Mouse (Mus musculus): Measurements from ENCODE around the gene Stx1b.
"Not testable (repeated sequence)": the region's sequence is repeated elsewhere in the genome, so short reads cannot be mapped to it uniquely, and the experiment has no call there.

The Stx1b gene

GRCm38 (mm10) chr7:127824176-127824871 is at the start of gene Stx1b, which contains the start of gene Stx4a:
TSS of gene Stx1b (minus strand) at chr7:127824549.
TSS of gene Stx4a (plus strand) at chr7:127824294.
- DNase-seq (ENCODE audit: low read depth, low spot score): peak; percentile 60

- DNase-seq (ENCODE audit: low read depth, low spot score): no peak
These were observed 45.9 kb upstream of the Stx1b start for GRCm38 (mm10) chr7:127870136-127870821.

GRCm38 (mm10) chr7:127869149-127869810 is 44.9 kb upstream of the Stx1b start:
- DNase-seq (ENCODE audit: low read depth, low spot score): no peak

GRCm38 (mm10) chr7:127867641-127868040 is 43.3 kb upstream of the Stx1b start:
- DNase-seq (ENCODE audit: low read depth, low spot score): no peak

GRCm38 (mm10) chr7:127866434-127866833 is 42.1 kb upstream of the Stx1b start:
- DNase-seq (ENCODE audit: low read depth, low spot score): no peak

- DNase-seq (ENCODE audit: low read depth, low spot score): no peak
These were observed 33.9 kb upstream of the Stx1b start for GRCm38 (mm10) chr7:127858258-127858657.

GRCm38 (mm10) chr7:127850906-127851305 is 26.6 kb upstream of the Stx1b start:
- DNase-seq (ENCODE audit: low read depth, low spot score): no peak

- no peak for DNase-seq (ENCODE audit: low read depth, low spot score)
These were observed 25.9 kb upstream of the Stx1b start for GRCm38 (mm10) chr7:127849973-127850875.

- peak; percentile 67 for DNase-seq (ENCODE audit: low read depth, low spot score)
These were observed 17.8 kb upstream of the Stx1b start for GRCm38 (mm10) chr7:127842001-127842718.

- DNase-seq (ENCODE audit: low read depth, low spot score): peak; percentile 91
These were observed 17.1 kb upstream of the Stx1b start for GRCm38 (mm10) chr7:127841340-127842000.

GRCm38 (mm10) chr7:127840886-127841285 is 16.5 kb upstream of the Stx1b start:
- DNase-seq (ENCODE audit: low read depth, low spot score): no peak

- DNase-seq (ENCODE audit: low read depth, low spot score): not testable (repeated sequence)
These were observed 15.7 kb upstream of the Stx1b start for GRCm38 (mm10) chr7:127840031-127840430.

- DNase-seq (ENCODE audit: low read depth, low spot score): not testable (repeated sequence)
These were observed 13.5 kb upstream of the Stx1b start for GRCm38 (mm10) chr7:127837878-127838277.

- no peak for DNase-seq (ENCODE audit: low read depth, low spot score)
These were observed 13.1 kb upstream of the Stx1b start for GRCm38 (mm10) chr7:127837473-127837872.

- no peak for DNase-seq (ENCODE audit: low read depth, low spot score)
These were observed 11.2 kb upstream of the Stx1b start for GRCm38 (mm10) chr7:127835550-127835949.

GRCm38 (mm10) chr7:127823236-127824171 is 845 bp downstream of the Stx1b start:
- DNase-seq (ENCODE audit: low read depth, low spot score): no peak

GRCm38 (mm10) chr7:127822494-127822893 is 1.9 kb downstream of the Stx1b start:
- no peak for DNase-seq (ENCODE audit: low read depth, low spot score)

- no peak for DNase-seq (ENCODE audit: low read depth, low spot score)
These were observed 3.4 kb downstream of the Stx1b start for GRCm38 (mm10) chr7:127820836-127821509.

GRCm38 (mm10) chr7:127817776-127818175 is 6.6 kb downstream of the Stx1b start:
- no peak for DNase-seq (ENCODE audit: low read depth, low spot score)
